Mouse (Mus musculus) C2C12 (cell line): ENCODE measurements around the gene Prr12. TPM values are rescaled to one million over a fixed set of nuclear protein-coding genes. Genes with fewer than 3 reads are reported as not detected.

ENCODE experiments used
- H3K27me3 ChIP-seq: one replicate; pipeline ENCODE4 v1.6.1; 2011; ENCODE audit not compliant: control insufficient read depth, insufficient read depth, insufficient read length
- H3K36me3 ChIP-seq: one replicate; pipeline ENCODE4 v1.6.1; 2011; ENCODE audit not compliant: control insufficient read depth, insufficient read depth
- H3K4me3 ChIP-seq: one replicate; pipeline ENCODE4 v1.5.1; 2011; ENCODE audit warnings: mild to moderate bottlenecking, control low read depth; ENCODE audit not compliant: poor library complexity, insufficient read depth, severe bottlenecking
- H3K79me2 ChIP-seq: one replicate; pipeline ENCODE4 v1.6.1; 2011; ENCODE audit not compliant: control insufficient read depth, insufficient read depth
- H3K79me3 ChIP-seq: one replicate; pipeline ENCODE4 v1.6.1; 2011; ENCODE audit warnings: low read depth, control low read depth
- H3ac ChIP-seq: one replicate; pipeline ENCODE3; 2011; ENCODE audit warnings: low read depth; ENCODE audit not compliant: control insufficient read depth, insufficient read length
- CEBPB ChIP-seq: IDR thresholded peaks from one replicate; pipeline ENCODE4 v1.6.1; 2011; ENCODE audit warnings: low read depth, mild to moderate bottlenecking, control low read depth, moderate library complexity
- CTCF ChIP-seq: IDR thresholded peaks from one replicate; pipeline ENCODE4 v1.5.1; 2011; ENCODE audit not compliant: control insufficient read depth, insufficient read depth, insufficient read length
- FOSL1 ChIP-seq: IDR thresholded peaks from one replicate; pipeline ENCODE4 v1.8.0; 2011; ENCODE audit warnings: mild to moderate bottlenecking, low read length; ENCODE audit not compliant: poor library complexity, insufficient read depth, severe bottlenecking
- MAX ChIP-seq: IDR thresholded peaks from one replicate; pipeline ENCODE4 v1.6.1; 2011; ENCODE audit warnings: mild to moderate bottlenecking, control low read depth
- MYOD1 ChIP-seq: IDR thresholded peaks from one replicate; pipeline ENCODE4 v1.6.1; 2011; ENCODE audit warnings: low read depth; ENCODE audit not compliant: control insufficient read depth, insufficient read length
- MYOG ChIP-seq: IDR thresholded peaks from one replicate; pipeline ENCODE4 v1.6.1; 2011; ENCODE audit not compliant: control insufficient read depth, insufficient read length; ENCODE audit errors: extremely low read depth
- USF1 ChIP-seq: IDR thresholded peaks from one replicate; pipeline ENCODE4 v1.6.1; 2011; ENCODE audit warnings: low read depth, mild to moderate bottlenecking, control low read depth, moderate library complexity
- polyA plus RNA-seq: library from polyadenylated mRNA; unstranded; fragments of >200 nt; fragmentation: generic; extraction: Trizol; gene quantifications from one replicate; pipeline ENCODE4 v1.2.1, GENCODE M21; 2012; ENCODE audit warnings: missing spikeins

Gene Prr12
- polyA plus RNA-seq, 1 experiment: 14.2 TPM

GRCm38 (mm10) chr7:45058607-45059571 is 6.2 kb upstream of the Prr12 start:
- Histone ChIP-seq H3K27me3 (no peaks in the 10 kb centered on the region), H3K36me3 (no peaks in the 10 kb centered on the region), H3K4me3 (no peak overlapping the region), H3K79me2 (peaks cover 15% of the 10 kb centered on the region), H3ac (no peak overlapping the region), H3K79me3 (peaks cover 12% of the 10 kb centered on the region)
- TF ChIP-seq CEBPB (no peak), CTCF (no peak), MYOD1 (no peak), FOSL1 (no peak), USF1 (no peak), MYOG (no peak), MAX (no peak)

DNA sequence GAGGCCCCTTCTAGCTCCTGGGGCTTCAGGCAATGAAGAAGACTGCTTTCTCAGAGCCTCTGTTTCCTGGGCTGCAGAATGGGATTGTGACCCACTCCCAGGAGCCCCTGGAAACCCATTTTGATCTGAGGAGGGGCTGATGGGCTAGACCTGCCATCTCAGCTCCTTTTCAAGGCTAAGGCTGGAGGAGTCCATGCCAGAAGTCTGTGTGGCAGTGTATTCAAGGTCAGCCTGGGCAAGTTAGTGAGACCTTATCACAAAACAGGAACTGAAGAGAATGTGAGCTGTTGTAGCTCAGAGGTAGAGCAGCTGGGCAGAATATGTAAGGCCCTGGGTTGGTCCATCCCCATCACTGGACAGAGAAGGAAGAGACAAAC is 4.3 kb upstream of the Prr12 start:
- Histone ChIP-seq H3K79me3 (peaks cover 4% of the 10 kb centered on the region), H3K36me3 (no peaks in the 10 kb centered on the region), H3ac (no peak overlapping the region), H3K4me3 (no peak overlapping the region), H3K27me3 (no peaks in the 10 kb centered on the region), H3K79me2 (peaks cover 7% of the 10 kb centered on the region)
- TF ChIP-seq MYOG: no peak

DNA sequence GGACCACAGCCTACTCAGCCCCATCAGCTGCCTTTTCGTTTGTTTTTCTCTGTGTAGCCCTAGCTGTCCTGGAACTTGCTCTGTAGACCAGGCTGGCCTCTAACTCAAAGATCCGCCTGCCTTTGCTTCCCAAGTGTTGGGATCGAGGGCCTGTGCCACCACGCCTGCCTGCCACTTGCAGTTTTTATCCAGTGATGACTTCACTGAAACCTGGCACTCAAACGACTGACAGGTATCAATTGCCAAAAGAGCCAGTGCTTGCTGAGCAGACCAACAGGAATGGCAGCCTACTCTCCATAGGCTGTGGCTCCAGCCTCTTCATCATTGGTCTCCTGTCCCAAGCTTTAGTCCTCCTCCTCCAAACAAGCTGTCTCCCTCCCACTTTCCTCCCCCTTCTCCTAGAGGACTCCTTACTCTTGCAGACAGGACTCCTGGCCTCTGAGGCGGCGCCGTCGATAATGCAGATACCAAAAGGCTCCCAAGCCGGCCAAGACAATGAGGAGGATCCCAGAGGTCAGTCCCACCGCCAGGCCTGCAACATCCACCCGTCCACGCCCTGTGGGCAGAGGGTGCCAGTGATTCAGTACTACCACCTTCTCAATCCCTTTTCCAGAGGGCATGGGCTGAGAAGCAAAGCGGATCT is 3.8 kb upstream of the Prr12 start:
- peaks cover 9% of the 10 kb centered on the region for H3K79me3 ChIP-seq
- H3K4me3 ChIP-seq: no peak overlapping the region
- no peak overlapping the region for H3ac ChIP-seq
- peaks cover 12% of the 10 kb centered on the region for H3K79me2 ChIP-seq
- no peaks in the 10 kb centered on the region for H3K36me3 ChIP-seq
- no peak for TF ChIP-seq MYOD1
- TF ChIP-seq CEBPB: no peak
- no peak for TF ChIP-seq MAX
- TF ChIP-seq USF1: no peak
- TF ChIP-seq CTCF: no peak
- no peak for TF ChIP-seq MYOG
- TF ChIP-seq FOSL1: no peak
- no peaks in the 10 kb centered on the region for H3K27me3 ChIP-seq

GRCm38 (mm10) chr7:45053931-45054510 is 1.3 kb upstream of the Prr12 start:
- TF ChIP-seq MYOD1 (no peak), MYOG (no peak), CTCF (no peak), MAX (no peak), CEBPB (no peak), USF1 (no peak), FOSL1 (no peak)
- Histone ChIP-seq H3K36me3 (peaks cover 12% of the 10 kb centered on the region), H3K27me3 (no peaks in the 10 kb centered on the region), H3K4me3 (peak overlapping the region; percentile 60), H3ac (peak overlapping the region; percentile 83), H3K79me2 (peaks cover 35% of the 10 kb centered on the region), H3K79me3 (peaks cover 18% of the 10 kb centered on the region)

DNA sequence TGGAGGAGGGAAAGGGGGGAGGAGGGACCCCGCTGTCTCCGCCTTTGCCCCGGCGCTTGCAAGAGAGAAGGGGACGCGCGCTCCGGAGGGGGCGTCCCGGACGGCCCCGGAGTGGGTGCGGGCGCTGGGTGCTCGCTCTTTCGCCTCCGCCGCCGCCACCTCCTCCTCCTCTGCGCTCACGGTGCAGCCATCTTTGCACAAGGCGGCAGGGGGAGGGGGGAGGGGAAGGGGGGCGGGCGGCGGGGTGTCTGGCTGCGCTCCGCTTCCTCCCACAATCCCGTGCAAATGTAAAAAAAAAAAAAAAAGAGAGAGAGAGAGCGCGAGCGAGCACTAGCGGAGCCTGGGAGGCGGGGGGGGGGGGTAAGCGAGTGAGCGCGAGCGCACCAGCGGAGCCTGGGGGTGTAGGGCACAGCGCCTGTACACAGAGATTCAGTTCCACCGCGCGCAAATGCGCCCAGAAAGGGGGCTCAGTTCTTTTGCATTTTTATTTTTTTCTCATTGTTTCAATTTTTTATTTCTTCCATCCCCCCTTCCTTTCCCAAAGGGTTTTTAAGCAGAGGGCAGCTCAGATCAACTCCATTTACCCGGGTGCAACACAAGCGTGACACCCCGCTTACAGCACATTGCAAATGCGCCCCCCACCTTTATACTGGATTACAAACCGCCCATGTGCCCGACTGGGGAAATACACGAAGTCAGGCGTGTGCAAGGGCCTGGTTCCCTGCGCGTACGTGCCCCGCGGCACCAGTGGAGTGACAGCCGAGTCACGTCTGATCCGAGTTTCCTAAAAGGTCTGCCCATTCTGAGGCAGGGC is 643 bp upstream of the Prr12 start:
- Histone ChIP-seq H3K79me2 (peaks cover 42% of the 10 kb centered on the region), H3ac (peak overlapping the region; percentile 83), H3K27me3 (no peaks in the 10 kb centered on the region), H3K79me3 (peaks cover 18% of the 10 kb centered on the region), H3K4me3 (peak overlapping the region; percentile 60), H3K36me3 (peaks cover 15% of the 10 kb centered on the region)
- no peak for TF ChIP-seq CTCF
- no peak for TF ChIP-seq MYOG
